Mouse (Mus musculus) CH12.LX (cell line): Measurements from ENCODE around the gene Vnn3.

Experiments used
- CTCF ChIP-seq, 2 experiments: IDR thresholded peaks in 1 of 2; conservative IDR thresholded peaks in 1 of 2; 2 replicates each; pipeline ENCODE4 v1.5.1; 2011 to 2012; ENCODE audit warnings: low read depth in 2 of 2, low read length in 2 of 2, improper control_type of control experiment in 1 of 2, inconsistent platforms in 1 of 2, mild to moderate bottlenecking in 1 of 2, moderate library complexity in 1 of 2
- EP300 ChIP-seq: IDR thresholded peaks from 2 replicates; pipeline ENCODE4 v1.6.1; 2011; ENCODE audit warnings: low read length, improper control_type of control experiment
- ETS1 ChIP-seq: conservative IDR thresholded peaks from 2 replicates; pipeline ENCODE4 v1.6.1; 2012; ENCODE audit warnings: low read depth, mild to moderate bottlenecking, inconsistent platforms, low read length, improper control_type of control experiment, moderate library complexity
- MEF2A ChIP-seq: IDR thresholded peaks from 2 replicates; pipeline ENCODE4 v1.6.1; 2014; ENCODE audit warnings: low read depth, mild to moderate bottlenecking, inconsistent platforms, low read length, improper control_type of control experiment, borderline replicate concordance
- POLR2A ChIP-seq: IDR thresholded peaks from 2 replicates; pipeline ENCODE4 v1.6.1; 2011; ENCODE audit warnings: low read depth, mild to moderate bottlenecking, improper control_type of control experiment, low read length
- POLR2AphosphoS2 ChIP-seq: IDR thresholded peaks from 2 replicates; pipeline ENCODE4 v1.6.1; 2011; ENCODE audit warnings: low read depth, low read length, improper control_type of control experiment
- SIN3A ChIP-seq: IDR thresholded peaks from 2 replicates; pipeline ENCODE4 v1.6.1; 2012; ENCODE audit warnings: low read length, improper control_type of control experiment, inconsistent platforms
- TBP ChIP-seq: conservative IDR thresholded peaks from 2 replicates; pipeline ENCODE4 v1.6.1; 2011; ENCODE audit warnings: low read depth, low read length, improper control_type of control experiment

DNA sequence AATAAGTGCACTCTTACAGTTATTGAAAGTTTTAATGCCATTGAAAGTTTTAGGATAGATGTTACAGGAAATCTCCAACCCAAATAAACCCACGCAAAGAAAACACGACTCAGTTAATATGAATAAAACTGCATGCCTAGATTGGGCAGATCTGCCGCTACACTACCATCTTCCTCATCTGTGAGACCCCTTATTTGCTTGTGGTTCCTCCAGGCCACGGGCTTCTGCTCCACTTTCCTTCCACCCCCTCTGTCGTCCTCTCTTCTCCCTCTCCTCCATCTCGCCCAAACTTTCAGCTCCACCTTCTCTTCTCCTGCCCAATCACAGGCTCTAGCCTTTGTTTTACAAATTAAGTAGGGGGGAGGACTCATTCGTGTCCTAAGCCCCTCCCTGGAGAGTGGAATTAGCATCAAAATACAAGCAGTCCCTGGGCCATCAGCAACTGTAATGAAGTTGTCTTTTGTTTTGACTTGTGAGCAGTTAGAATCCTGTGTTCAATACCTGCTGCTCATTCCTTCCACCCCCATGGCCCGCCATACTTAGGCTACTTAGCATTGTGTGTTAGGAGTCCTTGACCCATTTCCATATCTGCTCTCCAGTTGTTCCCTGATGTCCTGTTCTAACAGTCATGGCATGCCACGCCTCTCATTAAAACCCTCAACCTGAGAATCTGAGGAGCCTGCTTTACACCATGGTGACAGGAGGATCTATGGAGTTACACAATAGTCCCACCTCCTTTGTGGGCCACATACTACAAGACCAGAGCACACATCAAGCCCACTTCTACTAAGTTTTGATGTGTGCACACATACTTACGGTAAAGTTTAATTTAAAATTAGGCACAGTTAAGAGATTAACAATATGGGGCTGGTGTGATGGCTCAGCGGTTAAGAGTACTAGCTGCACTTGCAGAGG, 38.2 kb upstream of the Vnn3 start:
- TF ChIP-seq EP300, result no peak
- no peak for TF ChIP-seq POLR2AphosphoS2
- TF ChIP-seq CTCF (conservative IDR thresholded peaks at IDR 0.05 in 1 of 2, IDR thresholded peaks at IDR 0.05 in 1 of 2; ENCODE audit: low read depth in 2 of 2, low read length in 2 of 2), result no peak
- TF ChIP-seq POLR2A, result no peak
- TF ChIP-seq MEF2A, result no peak
- TF ChIP-seq ETS1, result no peak
- TF ChIP-seq SIN3A, result no peak
- no peak for TF ChIP-seq TBP
